Mouse (Mus musculus) thymus, postnatal 25 days (tissue): ENCODE measurements around the gene Cox8b.

Experiments used
- DNase-seq: peaks from one replicate; pipeline ENCODE4 v3.0.0; 2022

Gene Cox8b

DNA sequence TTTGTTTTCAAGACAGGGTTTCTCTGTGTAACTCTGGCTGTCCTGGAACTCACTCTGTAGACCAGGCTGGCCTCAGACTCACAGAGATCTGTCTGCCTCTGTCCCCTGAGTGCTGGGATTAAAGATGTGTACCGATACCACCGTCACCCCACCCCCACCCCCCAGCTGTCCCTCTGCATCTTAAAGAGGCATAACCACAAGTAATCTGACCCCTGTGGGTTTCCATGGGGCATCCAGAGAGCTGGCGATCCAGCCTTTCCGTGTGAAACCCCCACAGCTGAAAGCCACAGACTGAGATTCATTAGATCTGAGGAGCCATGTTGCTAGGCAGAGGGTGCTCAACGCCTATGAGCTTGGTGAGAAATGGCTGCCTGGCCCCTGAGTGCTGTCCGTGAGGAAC, 40.2 kb downstream of the Cox8b start:
- DNase-seq: no peak

DNA sequence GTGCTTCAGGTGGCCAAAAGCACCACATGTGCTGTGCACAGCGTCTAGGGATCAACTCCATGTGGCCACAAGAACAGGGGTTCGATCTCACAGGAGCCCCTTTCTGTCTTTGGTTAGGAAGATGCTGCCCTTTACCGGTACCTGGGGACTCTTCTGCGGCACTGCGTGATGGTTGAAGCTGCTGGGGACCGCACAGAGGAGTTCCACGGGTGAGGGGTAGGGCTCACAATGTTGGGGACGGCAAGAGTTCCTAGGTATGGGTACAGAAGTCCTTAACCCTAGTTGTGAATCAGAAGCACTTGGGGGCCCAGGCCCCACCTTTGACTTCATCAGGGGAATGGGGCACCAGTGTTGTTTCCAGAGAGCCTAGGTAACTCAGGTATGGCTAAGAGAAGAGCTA, 41.5 kb downstream of the Cox8b start:
- DNase-seq: no peak

DNA sequence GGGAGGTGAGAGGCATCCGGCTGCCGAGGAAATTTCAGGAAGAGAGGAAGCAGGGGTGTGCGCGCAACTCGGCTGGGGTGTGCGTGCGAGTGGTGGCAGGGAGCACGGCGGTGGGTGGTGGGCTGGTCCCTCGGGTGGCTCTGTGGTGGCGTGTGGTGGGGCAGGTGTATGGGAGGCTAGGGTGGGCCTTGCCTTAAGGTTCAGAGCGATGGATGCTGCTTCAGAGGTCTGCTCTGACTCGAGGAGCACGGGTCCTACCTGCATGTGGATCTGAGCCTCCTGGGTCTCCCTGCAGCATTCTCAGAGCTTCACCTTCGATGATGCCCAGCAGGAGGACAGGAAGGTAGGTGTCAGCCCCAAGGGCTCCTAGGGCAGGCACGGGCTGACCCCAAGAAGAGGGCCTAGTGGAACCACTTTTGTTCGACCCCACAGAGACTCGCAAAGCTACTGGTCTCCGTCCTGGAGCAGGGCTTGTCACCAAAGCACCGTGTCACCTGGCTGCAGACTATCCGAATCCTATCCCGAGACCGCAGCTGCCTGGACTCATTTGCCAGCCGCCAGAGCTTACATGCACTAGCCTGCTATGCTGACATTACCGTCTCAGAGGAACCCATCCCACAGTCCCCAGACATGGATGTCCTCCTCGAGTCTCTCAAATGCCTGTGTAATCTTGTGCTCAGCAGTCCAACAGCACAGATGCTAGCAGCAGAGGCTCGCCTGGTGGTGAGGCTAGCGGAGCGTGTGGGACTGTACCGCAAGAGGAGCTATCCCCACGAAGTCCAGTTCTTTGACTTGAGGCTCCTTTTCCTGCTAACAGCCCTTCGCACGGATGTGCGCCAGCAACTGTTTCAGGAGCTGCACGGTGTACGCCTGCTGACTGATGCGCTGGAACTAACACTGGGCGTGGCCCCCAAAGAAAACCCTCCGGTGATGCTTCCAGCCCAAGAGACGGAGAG, 42.4 kb downstream of the Cox8b start, which contains the start of gene Bet1l:
Gene Bet1l, minus strand, starts transcription at position 28 of the 956 bp plus-strand sequence.
- DNase-seq: no peak

DNA sequence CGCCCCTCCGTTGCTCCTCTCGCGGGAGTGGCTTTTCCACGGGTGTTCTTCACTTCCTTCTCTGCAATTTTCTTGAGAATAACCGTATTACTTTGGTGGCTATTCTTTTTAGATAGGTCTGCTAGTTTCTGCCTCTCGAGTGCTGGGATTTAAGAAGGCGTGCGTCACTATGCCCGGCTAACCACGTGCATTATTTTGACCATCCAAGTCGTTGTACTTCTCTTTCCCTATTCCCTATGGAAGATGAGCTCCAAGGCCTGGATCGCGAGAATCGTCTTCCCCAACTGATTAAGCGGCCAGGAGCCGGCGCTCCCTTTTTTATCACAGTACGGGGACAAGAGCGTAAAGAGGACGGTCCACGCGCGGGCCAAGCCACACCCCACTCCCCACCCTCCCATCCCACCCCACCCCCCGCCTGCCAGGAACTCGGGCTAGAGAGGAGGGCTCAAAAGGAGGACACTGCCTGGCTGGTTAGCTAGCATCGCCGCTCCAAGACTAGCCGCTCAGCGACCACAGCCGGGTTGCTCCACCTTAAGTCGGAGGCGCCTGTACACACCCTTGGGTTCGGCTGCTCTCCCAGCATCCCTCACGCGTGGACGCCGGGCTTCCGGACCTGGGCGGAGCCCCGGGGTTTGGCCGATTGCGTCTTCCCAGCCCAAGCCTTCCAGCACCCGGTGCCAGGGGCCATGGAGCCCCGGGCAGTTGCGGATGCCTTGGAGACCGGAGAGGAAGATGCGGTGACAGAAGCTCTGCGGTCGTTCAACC, 43.3 kb downstream of the Cox8b start, which contains the start of gene Ric8a:
Gene Ric8a, plus strand, starts transcription at position 173 of the 765 bp plus-strand sequence.
- DNase-seq: peak; percentile 87

DNA sequence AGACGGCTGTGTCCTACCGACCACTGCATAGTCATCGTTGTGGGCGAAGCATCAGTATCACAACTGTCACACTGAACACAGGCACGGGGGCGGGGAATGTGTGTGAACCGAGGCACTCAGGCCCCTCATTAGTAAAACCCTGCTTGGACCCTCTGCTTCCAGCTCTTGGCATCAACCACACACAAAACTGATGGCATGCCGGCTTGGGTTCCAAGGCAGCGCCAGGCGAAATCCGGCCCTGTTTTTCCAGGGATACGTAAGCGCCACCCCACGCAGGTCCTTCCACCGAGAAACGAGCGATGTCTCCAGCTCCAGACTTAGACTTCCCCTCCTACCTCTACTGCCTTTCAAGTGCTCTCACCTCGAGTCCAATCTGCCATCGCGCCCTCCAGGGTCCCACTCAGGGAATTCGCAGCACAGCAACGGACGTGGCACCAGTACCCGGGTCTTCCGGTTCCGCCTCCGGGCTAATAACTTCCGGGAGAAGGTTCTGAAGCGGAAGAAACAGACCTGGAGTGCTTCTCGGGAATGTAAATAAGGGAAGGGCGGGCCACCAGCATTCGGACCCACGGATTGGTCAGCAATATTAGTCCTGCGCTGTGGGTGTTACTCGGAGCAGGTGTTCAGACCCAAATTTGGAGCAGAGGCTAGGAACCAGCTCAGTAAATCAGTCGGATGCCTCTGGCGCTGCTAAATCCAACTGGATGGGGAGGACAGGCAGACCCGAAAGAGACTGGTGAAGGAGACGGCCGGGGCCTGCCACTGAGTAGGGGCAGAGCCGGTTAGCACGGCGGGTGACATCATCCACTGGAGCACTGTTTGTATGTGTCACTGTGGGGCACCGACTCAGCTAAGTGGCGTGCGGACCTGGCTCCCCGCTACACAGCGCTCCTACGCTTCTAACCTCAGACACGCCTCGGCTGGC, 44.1 kb downstream of the Cox8b start, which contains the start of gene Gm45785:
Gene Gm45785, minus strand, starts transcription at position 472 of the 925 bp plus-strand sequence.
- DNase-seq: peak; percentile 57

DNA sequence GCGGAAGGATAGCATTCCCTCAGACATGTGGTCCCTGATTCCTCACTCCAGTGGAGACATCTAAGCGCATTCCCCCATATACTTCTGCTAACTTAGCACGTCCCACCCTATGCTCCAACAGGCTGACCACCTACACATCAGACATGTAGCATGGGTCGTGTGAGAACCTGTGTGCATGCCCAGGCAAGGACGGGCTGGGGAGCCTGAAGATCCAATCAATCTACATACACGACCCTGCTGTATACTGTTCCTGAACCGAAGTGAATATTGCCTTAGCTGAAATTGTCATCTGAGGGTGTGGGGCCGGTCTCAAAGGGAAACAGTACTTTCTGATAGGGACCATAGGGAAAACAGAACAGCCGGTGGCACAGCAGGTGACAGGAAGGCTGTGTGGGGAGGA, 45.1 kb downstream of the Cox8b start:
- DNase-seq: no peak

DNA sequence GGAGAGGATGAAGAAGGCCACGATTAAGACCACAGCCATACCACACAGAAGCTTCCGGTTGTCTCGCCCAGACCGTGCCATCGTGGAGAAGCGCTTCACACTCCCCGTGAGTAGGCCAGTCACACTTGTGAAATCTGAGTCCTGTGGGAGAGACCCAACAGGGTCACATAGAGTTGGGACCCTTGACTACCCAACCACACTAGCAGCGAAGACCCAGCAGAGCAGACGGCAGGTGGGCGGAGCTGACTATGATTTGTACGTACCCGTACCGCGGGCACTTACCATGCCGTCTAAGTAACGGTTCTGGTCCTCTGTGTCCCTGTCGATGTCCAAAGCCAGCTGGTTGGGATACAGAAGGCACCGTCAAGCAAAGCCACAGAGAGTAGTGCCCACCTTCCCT, 45.8 kb downstream of the Cox8b start:
- no peak for DNase-seq

DNA sequence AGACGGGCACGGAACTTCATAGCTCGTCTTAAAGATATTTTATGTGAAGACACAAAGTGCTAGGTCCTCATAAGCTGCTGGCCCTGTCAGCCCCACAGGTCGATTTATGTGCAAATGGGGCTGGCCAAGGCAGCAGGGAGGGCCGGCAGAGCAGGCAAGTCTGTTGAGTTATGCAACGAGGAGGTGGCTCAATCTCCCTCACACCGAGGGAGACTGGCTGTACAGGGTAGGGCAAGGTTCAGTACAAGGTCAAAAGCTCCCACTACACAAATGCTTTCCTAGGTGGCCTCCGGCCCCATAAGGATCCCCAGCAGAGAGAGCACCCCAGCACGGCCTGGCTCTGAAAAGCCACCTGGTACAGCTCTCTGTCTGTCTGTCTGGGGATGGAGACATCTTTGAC, 46.9 kb downstream of the Cox8b start:
- DNase-seq: no peak

DNA sequence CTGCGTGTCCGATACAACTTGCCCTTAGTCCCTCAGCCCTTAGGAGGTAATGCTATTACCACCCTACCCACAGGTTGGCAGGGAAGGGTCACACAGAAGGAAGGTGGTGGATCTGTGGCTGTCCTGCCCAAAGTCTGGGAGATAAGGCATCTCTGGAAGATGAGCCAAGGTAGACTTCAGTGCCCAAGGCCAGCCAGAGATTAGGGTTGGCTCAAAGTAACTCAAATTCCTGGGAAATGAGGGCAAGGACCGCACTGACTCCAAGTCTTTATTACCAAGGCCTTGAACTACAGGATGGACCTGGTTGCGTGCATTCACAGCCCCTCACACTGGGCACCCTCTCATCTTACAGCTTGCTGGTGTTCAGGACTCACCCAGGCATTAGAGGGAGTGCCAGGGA, 48.3 kb downstream of the Cox8b start:
- DNase-seq: no peak
